Mouse (Mus musculus): ENCODE data around the gene Gsx1.
A peak's percentile ranks its signal among the peaks of the same experiment; 100 is the strongest.

Gsx1 gene

DNA sequence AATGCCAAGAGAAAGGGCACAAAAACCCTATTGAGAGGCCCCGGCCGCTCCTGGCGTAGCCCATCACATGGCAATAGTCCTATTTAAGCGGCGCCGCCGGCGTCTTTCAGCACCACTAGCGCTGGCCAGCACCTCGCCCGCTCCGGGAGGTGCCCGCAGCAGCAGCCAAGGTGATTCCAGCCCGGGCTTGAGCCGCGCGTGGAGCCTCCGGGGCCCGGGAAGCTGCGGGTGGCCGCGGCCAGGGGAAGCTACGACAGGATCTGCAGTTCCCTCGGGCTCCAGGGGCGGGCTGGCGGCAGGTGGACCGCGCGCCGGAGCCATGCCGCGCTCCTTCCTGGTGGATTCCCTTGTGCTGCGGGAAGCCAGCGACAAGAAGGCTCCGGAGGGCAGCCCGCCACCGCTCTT lies at the start of gene Gsx1:
TSS of gene Gsx1 (plus strand) at position 126 of the 405 bp plus-strand sequence.
- DNase-seq (ENCODE audit: low read depth, low spot score), result peak; percentile 68

DNA sequence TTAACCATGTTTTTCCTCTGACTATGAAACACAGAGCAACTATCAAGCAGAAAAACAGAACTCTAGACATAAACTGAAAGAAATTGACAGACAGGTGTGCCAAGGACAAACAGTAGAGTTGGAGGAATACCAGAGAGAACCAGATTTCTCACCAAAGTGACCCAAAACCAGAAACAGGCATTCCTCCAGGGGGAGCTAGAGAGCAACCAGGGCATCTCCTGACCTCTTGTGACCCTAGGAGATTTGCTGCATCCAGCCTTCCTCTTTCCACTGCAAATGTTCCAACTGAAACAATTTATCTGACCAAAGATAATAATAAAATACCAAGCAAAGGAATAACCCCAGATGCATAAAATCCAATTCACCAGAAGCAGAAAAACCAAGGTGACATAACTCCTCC lies 41.2 kb upstream of the Gsx1 start:
- no peak for DNase-seq (ENCODE audit: low read depth, low spot score)

DNA sequence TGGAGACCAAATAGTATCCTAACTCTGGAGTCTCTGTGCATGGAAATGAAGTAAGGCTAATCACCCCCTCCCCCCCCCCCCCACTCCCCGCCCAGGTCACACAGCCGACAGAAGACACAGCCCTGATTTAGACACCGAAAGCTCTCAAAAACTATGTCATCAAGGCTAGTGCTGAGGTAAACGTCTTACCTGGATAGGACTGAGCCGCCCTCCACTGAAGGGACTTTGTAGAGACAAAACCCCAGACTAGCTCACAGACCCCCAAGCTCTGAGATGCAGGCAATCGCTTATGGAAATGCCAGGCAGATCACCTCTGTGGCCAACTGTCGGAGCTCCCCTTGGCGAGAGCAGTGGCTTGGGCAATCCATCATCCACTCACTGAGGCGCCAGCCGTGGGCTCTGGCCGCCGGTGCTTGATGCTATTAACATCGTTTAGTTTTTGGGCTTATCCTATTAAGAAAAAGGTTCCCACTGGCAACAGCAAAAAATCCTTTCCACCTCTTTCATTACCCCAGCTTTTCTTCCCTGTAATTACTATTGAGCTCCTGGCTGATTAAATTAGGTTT lies 33.6 kb upstream of the Gsx1 start:
- no peak for DNase-seq (ENCODE audit: low read depth, low spot score)

DNA sequence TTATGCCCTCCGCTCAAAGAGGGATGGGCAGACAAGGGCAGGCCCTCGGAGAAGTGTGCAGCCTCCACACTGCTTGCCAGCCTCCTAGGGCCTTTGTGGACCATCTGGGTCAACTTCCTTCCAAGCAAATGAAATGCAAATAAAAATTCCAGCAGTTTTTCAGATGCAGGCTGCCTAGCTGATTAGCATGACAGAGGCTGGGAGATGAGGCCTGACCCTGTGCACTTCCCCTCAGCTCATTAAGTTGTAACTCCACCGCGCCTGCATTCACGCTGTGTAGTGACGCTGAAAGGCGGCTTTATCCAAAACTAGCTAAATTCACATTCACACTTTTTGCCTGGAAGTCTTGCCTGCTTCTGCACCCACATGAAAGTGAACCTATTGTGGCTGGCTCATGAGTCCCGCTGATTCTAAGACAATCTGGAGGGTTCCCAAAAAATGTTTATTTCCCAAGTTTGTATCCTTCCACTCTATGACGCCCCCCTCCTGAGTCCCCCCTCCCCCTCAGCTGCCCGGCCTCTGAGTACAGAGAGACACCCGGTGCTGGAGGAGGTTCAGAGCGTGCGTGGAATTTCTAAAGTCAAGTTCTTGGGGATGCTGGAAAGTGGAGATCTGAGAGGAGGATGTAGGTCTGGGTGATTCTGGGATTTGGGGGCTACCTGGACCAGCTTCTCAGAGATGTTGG lies 32.9 kb upstream of the Gsx1 start:
- DNase-seq (ENCODE audit: low read depth, low spot score), result peak; percentile 18

DNA sequence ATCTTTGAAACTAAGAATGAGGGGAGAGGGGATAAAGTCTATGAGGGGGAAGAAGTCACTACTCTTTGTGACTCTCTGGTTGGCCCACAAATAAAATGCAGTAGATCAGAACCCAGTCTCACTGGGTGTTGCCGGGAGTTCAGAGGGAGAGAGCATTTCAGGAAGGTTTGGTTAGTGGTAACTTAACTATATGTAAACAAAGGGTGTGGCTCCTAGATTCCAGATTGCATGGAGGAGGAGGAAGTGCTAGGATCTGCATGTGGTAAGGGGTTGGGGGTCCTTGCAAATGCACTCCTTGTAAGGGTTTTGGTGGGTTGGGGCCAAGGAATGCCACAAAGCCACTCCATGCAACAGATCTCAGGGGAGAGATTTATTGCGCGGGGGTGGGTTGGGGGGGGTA lies 32.1 kb upstream of the Gsx1 start:
- DNase-seq (ENCODE audit: low read depth, low spot score), result no peak

DNA sequence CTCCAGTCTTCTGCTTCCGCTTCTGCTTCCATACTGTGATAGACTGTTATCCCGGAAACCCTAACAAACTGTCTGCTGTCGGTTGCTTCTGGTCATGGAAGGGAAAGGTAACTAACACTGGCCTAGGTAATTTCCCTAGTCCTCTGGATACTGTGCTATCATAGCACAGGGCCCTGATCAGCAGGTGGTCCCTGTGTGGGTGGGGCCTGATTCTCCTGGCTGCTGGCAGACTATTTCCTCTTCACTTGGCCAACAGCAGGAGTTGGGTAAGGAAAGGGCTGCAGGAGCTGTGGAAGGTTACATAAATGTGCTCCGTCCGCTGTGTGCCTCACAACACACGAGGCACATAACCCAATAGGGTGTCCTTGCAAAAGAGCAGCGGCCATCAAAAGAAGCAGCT lies 31.1 kb upstream of the Gsx1 start:
- no peak for DNase-seq (ENCODE audit: low read depth, low spot score)

DNA sequence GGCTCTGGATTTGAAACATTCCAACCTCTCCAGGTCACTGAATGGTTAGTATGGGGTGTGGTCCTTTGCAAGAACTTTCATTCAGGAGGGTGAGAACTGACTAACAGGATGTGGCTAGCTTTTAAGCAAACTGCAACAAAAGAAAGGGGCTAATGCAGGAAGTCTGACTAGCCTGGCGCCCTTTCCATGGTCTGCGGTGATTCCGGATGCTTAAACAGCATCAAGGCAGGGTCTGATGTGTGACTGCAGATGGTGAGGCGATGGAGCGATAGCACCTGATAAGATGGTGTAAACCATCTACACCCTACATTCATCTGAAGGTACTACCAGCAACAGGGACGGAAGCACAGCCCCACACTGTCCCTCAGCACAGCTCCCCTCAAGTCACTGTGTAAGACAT lies 29.2 kb upstream of the Gsx1 start:
- no peak for DNase-seq (ENCODE audit: low read depth, low spot score)

DNA sequence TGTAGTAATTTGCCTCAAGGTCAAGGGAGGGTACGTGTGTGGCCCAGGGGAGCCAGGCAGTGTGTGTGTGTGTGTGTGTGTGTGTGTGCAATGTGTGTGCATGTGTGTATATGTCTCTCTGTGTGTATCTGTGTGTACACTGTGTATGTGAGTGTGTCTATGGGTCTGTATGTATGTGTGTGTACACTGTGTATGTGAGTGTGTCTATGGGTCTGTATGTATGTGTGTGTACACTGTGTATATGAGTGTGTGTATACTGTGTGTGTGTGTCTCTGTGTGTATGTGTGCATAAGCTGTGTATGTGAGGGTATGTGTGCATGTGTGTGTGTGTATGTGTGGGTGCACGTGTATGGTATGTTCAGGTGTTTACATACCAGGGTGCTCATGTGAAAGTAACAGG lies 28.7 kb upstream of the Gsx1 start:
- no peak for DNase-seq (ENCODE audit: low read depth, low spot score)

DNA sequence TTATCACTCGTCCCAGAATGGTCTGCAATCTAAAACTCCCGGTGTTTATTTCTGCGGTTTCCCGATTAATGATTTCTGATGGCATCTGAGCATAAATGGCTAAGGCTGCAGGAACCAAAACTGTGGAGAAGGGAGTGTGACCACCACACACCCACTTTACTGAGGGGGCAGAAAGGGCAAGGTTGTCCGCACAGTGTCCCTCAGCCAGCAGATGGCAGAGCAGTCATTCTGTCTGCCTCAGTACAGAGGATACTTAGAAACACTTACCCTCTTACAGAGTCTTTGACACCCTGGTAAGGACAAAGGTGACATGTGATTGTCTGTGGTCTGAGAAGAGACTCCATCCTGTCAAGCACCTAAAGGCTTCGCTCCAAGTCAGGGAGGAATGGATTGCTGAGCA lies 23.4 kb upstream of the Gsx1 start:
- DNase-seq (ENCODE audit: low read depth, low spot score), result no peak

DNA sequence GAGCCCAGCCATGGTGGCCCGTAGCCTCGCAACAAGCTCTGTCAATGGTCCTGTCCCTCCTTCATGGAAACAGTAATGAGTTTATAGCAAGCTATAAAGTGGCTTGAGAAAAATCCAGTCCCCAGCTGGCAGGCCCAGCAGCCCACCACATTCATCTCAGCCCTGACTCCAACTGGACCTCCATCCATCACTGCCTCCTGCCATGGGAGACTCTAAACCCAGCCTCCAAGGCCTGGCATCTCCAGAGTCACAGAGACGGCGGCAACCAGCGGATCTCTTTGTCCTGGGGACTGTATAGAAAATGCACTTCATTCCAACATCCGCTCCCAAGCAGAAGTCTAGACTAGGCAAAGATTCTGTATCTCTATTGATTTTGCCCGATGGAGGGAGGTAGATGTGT lies 18.4 kb upstream of the Gsx1 start:
- DNase-seq (ENCODE audit: low read depth, low spot score), result no peak

DNA sequence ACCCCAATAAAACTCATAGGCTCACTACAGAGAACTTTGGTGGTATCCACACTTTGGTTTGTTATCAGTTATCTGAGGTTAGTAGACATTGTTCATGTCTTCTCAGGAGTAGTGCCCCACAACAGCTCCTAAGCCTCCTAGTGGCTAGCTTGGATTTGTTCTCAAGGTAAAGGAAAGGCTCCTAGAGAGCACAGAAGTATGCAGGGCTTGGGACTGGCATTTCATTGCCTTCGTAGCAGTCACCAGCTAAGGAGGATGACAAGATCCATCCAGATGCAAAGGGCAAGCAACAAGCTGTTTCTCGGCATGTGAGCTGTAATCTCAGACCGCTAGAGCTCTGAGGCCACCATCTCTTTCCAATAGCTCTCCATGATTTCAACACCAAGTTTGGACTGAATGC lies 14.4 kb upstream of the Gsx1 start:
- DNase-seq (ENCODE audit: low read depth, low spot score), result no peak

DNA sequence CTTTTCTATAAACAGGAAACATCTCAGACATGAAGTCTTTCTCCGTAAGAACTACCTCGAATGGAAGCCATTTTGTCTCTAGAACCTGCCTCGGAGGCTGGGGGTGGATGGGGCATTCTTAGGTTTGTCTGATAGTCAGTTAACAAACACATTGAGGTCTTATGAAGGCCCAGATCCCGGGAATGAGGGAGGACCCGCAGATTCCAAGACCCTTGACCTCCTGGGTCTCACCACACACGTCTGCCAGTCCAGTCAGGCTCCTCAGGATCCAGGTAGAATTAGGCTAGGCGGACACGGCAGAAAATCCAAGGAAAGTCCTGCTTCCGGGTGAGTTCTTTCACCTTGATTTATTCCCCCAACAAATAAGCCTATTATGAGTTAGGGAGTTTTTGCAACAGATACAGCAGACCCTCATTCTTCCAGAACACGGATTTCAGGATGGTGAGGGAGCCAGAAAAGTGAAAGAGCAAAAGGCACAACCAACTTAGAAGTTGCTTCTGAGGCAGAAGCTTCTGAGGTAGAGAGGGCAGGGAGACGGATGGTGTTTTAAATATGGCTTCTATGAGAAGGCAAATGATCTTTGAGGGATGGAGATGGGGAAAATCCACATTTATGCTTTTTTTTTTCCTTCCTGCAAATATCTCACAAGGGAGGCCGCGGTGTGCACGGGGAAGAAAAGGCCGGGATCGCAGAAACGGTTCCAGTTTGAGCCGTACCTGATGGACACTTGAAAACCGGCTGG lies 3.2 kb upstream of the Gsx1 start:
- no peak for DNase-seq (ENCODE audit: low read depth, low spot score)

DNA sequence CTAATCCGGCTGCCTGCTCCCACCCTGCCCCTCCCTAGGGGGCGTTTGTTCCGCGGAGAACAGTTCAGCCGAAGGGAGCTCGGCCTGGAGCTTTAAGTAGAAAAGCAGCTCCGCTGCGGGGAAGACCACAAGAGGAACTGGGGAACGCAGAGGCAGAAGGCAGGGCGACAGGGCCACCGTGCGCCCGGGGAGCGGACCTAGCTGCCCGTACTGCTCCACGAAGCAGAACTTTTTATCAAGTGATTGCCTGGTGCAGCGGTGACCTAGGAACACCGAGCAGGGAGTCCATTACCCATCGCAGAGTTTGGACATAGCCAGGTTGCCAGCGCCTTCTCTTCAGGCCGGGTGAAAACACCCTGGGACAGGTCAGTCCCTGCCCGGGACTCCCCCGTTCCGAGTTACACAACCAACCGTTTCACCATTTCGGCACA lies 2.5 kb upstream of the Gsx1 start:
- DNase-seq (ENCODE audit: low read depth, low spot score), result no peak

DNA sequence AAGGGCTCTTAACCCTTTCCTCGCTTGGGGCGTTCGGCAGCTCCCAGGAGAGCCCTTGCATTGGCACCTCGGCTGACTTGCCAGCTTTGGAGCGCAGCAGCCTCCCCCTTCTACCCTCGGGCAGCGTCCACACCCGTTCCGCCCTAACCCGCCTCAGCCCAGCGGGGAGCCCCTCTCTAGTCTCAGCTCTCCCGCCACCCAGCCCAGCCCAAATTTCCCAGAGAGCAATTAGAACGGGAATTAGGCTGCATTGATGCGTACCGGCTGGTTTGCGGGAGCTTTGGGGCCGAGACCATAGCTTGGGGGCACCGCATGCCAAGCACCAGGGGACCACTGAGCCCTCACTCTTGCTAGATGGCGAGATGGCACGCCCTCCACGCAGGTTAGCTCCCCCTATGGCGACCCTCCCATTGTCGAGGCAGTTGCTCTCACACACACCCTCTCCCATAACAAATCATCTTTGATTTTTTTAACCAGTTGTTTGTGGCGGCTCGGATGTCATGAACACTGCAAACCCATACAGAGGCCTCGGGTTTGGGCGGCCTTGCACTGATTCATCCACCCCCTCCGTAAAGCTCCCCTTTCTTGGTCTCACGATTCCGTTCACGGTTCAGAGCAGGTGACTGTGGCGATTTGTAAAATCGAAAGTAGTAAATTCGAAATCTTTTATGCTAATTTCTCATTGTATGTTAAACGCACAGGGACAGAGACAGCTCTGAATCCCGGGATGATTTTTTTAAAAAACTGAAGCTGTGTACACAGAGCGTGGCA lies 1.5 kb upstream of the Gsx1 start:
- DNase-seq (ENCODE audit: low read depth, low spot score), result no peak

DNA sequence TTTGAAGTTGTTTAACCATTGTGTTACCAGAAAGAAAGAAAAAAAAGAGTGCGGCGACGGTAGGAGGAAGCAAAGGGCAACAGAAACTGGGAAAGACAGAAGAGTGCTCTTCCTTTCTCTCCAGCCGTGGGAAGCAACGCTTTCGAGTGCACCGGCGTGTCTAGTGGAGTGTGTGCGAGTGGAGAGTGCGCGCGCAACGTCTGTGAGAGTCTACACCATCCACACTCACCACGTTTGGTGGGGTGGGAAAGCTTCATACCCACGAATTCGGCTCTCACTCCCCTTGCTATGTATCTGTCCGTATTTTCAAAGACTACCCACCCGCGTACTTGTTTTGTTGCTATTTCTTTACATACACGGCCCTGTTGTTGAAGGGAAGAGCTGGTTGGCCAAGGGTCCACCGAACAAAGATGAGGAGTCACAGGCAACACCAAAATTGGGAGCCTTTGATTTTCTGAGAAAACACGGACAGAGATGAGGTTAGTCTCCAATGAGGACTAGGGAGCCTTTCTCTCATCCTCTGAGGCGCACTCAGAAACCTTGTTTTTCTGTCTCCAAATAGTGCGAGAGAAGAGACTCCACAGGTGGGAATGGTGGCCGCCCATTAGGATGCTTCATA lies 835 bp upstream of the Gsx1 start:
- DNase-seq (ENCODE audit: low read depth, low spot score), result no peak

DNA sequence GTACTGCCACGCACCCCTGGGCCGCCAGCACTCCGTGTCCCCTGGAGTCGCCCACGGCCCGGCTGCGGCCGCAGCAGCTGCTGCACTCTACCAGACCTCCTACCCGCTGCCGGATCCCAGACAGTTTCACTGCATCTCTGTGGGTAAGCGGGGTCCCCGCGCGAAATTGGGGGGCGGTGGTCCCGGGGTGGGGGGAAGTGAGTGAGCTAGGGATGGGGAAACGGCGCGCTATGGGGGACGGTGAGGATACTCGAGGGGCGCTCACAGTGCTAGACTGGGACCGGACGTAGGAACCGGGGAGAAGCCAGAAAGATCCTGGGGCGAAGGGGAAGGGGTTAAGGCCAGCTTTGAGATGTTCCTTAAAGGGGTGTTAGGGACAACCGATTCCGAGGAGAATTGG lies 660 bp downstream of the Gsx1 start:
- DNase-seq (ENCODE audit: low read depth, low spot score), result no peak

DNA sequence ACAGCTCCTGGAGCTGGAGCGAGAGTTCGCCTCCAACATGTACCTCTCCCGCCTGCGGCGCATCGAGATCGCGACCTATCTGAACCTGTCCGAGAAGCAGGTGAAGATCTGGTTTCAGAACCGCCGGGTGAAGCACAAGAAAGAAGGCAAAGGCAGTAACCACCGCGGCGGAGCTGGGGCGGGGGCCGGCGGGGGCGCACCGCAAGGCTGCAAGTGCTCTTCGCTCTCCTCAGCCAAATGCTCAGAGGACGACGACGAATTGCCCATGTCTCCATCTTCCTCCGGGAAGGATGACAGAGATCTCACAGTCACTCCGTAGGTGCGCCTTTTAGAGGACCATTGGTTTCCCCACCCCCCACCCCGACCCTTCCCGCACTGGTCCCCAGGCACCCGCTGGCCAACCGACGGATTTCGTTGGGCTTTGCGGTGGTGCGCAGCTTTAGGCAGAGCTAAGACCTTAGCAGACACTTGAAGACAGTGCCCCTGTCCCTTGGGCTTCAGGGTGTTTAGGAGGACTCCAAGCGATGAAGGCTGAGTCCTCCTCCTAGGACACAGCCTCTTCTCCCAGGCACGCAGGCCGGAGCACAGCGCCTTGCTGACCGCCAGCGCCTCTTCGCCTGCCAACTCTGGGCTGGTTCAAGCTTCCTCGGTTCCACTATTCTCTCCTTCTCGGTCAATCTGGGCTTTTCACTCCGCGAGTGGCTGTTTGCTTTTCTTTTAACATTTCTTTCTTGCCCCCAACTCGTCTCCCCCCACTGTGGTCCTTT lies 1.5 kb downstream of the Gsx1 start:
- no peak for DNase-seq (ENCODE audit: low read depth, low spot score)

DNA sequence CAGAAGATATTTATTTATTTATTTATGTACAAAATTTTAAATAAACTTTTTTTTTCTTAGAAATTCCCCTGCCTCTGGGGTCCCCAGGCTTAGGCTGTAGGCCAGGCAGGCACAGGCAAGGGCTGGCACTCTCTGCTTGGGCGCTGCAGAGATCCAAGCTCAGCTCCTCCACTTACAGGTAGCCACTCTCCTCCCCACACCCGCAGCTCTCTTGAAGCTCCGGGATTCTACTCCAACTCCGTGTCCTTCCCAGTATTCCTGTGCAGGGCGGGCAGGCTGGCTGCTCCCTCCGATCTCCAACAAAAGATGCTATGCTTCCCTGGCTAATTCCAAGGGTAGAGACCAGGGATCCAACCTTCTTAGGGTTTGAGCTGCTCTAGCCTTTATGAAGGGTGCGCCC lies 2.4 kb downstream of the Gsx1 start:
- DNase-seq (ENCODE audit: low read depth, low spot score), result no peak

DNA sequence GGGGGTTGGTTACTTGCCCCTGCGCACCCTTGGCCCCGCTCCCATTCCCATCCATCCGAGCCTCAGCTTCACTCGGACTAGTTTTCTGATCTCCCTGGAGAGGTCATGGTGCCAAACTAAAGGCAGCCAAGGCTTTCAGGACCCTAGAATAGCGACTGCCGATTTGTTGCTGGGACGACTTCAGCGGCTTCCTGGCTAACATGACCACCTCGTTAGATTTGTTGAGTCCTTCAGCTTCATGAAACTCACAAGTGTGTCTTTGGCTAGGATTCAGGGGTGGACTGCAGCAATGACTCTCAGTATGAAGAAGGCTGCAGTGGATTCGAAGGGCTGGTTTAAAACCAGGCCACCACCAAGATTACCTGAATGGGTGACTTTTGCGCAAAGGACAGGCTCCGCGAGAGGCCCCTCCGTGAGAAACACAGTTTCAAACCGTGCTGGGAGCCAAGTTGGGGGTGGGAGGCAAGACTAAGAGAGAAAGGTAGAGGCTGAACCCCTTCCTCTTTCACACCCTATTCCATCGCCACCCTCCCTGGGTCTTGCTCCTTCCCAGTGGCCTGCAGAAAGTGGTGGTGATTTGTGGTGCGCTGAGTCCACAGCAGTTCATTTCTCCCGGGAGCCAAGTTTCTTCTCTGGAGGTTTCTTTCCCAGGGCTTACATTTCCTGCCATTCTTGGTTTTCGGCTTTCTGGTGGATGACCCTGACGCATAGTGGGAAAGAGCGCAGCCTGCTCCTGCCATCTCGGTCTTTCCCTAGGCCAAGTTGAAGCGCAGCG lies 3.5 kb downstream of the Gsx1 start:
- no peak for DNase-seq (ENCODE audit: low read depth, low spot score)

DNA sequence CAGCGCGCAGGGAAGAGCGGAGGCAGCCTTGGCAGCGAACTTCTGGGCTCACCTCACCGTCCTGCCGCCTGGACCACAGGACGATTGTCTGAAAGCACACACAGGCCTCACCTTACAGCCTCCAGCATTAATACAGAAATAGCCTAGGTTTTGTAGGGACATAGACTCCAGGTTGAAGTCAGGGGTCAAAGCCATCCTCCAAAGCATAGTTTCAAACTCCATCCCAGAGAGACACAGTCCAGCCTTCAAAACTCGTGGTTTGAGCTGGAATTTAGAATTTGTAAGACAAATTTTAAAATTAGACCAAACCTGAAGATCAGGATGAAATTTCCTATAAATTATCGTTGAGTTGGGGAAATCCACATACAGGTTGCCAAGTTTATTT lies 4.1 kb downstream of the Gsx1 start:
- DNase-seq (ENCODE audit: low read depth, low spot score), result no peak

Measured in forelimb bud, embryonic 11.5 days (tissue).